Mouse (Mus musculus) forelimb bud, embryonic 11.5 days (tissue): ENCODE measurements at regions not wholly inside any gene's neighbourhood (a gene's known extent, or its start where the extent isn't known, plus 50 kb on each side); places are given as distances from the start of the nearest gene placed in this dataset.

Experiments
- DNase-seq: peaks from one replicate; pipeline ENCODE4 v3.0.0-alpha.2; 2012; ENCODE audit warnings: low read depth, low spot score

GRCm38 (mm10) chr5:44416844-44417589 lies 190.6 kb upstream of the Tapt1 start:
- no peak for DNase-seq

- DNase-seq, result no peak
These were observed 188.0 kb upstream of the Tapt1 start for GRCm38 (mm10) chr5:44414441-44414840.

GRCm38 (mm10) chr5:44403300-44403699 lies 176.9 kb upstream of the Tapt1 start:
- DNase-seq, result no peak

- DNase-seq, result no peak
These were observed 174.3 kb upstream of the Tapt1 start for GRCm38 (mm10) chr5:44400573-44401332.

- DNase-seq, result no peak
These were observed 160.9 kb upstream of the Tapt1 start for GRCm38 (mm10) chr5:44387237-44387810.

- DNase-seq, result peak; percentile 19
These were observed 159.8 kb upstream of the Tapt1 start for GRCm38 (mm10) chr5:44386176-44386575.

- DNase-seq, result no peak
These were observed 156.6 kb upstream of the Tapt1 start for GRCm38 (mm10) chr5:44383049-44383448.

GRCm38 (mm10) chr5:44370006-44370405 lies 143.6 kb upstream of the Tapt1 start:
- no peak for DNase-seq

GRCm38 (mm10) chr5:44352324-44352723 lies 125.9 kb upstream of the Tapt1 start:
- no peak for DNase-seq

GRCm38 (mm10) chr5:44341457-44342014 lies 115.1 kb upstream of the Tapt1 start:
- no peak for DNase-seq

GRCm38 (mm10) chr5:44338662-44339061 lies 112.2 kb upstream of the Tapt1 start:
- DNase-seq, result no peak

GRCm38 (mm10) chr5:44335756-44336155 lies 109.3 kb upstream of the Tapt1 start:
- no peak for DNase-seq

- DNase-seq, result no peak
These were observed 93.2 kb upstream of the Tapt1 start for GRCm38 (mm10) chr5:44319626-44320025.

GRCm38 (mm10) chr5:44306769-44307557 lies 80.5 kb upstream of the Tapt1 start:
- DNase-seq, result no peak

- DNase-seq, result peak; percentile 86
These were observed 77.7 kb upstream of the Tapt1 start for GRCm38 (mm10) chr5:44303886-44304855.

- DNase-seq, result peak; percentile 84
These were observed 58.0 kb upstream of the Tapt1 start for GRCm38 (mm10) chr5:44284384-44284783.
